Mouse (Mus musculus) liver, embryonic 14.5 days (tissue): ENCODE measurements around the gene Topbp1. TPM values are rescaled to one million over a fixed set of nuclear protein-coding genes. Genes with fewer than 3 reads are reported as not detected.

Source experiments
- ATAC-seq: fragments of 200-750 bp; cut with Nextera tagmentation; 2 replicates; pipeline ENCODE4 v1.8.0; 2017; ENCODE audit warnings: moderate number of reproducible peaks, mild to moderate bottlenecking, moderate library complexity; ENCODE audit not compliant: insufficient read depth
- DNase-seq, 3 experiments: peaks; one replicate each; pipeline ENCODE4 v3.0.0-alpha.2; 2012 to 2013; ENCODE audit warnings: low read depth in 3 of 3, low spot score in 3 of 3
- H3K27ac ChIP-seq: fragments of 300-500 bp; sonication (generic); 2 replicates; pipeline ENCODE4 v1.5.1; 2014; ENCODE audit warnings: moderate library complexity, mild to moderate bottlenecking, control low read depth, inconsistent platforms
- H3K27me3 ChIP-seq: fragments of 300-500 bp; sonication (generic); 2 replicates; pipeline ENCODE4 v1.6.1; 2014; ENCODE audit warnings: mild to moderate bottlenecking, low read length, moderate library complexity; ENCODE audit not compliant: control insufficient read depth, insufficient read depth
- H3K36me3 ChIP-seq: fragments of 300-500 bp; sonication (generic); replicated peaks from 2 replicates; pipeline ENCODE4 v1.6.1; 2014; ENCODE audit warnings: low read depth; ENCODE audit not compliant: control insufficient read depth, insufficient read depth
- H3K4me1 ChIP-seq, 2 experiments: fragments of 200-500 bp in 1 of 2; fragments of 300-500 bp in 1 of 2; sonication (generic) in 1 of 2; replicated peaks; 2 replicates each; pipeline ENCODE4 v1.6.1; 2012 to 2014; ENCODE audit warnings: antibody characterized with exemption in 1 of 2, inconsistent platforms in 1 of 2, low read length in 1 of 2; ENCODE audit not compliant: control insufficient read depth in 2 of 2, insufficient read depth in 2 of 2
- H3K4me2 ChIP-seq: fragments of 300-500 bp; sonication (generic); 2 replicates; pipeline ENCODE4 v1.6.1; 2014; ENCODE audit warnings: low read depth, mild to moderate bottlenecking, control low read depth, moderate library complexity
- H3K4me3 ChIP-seq, 2 experiments: fragments of 200-500 bp in 1 of 2; fragments of 300-500 bp in 1 of 2; sonication (generic) in 1 of 2; 2 replicates each; pipeline ENCODE4 v1.5.1; 2012 to 2014; ENCODE audit warnings: low read depth in 2 of 2, low read length in 2 of 2, mild to moderate bottlenecking in 2 of 2, control low read depth in 1 of 2, inconsistent platforms in 1 of 2, moderate library complexity in 1 of 2; ENCODE audit not compliant: insufficient read depth in 1 of 2
- H3K9ac ChIP-seq: fragments of 300-500 bp; sonication (generic); replicated peaks from 2 replicates; pipeline ENCODE4 v1.6.1; 2014; ENCODE audit warnings: mild to moderate bottlenecking, control low read depth, moderate library complexity
- H3K9me3 ChIP-seq: fragments of 300-500 bp; sonication (generic); 2 replicates; pipeline ENCODE4 v1.6.1; 2016; ENCODE audit warnings: low read length, mixed read lengths; ENCODE audit not compliant: control insufficient read depth
- CTCF ChIP-seq: IDR thresholded peaks from 2 replicates; pipeline ENCODE4 v1.5.1; 2016; ENCODE audit warnings: antibody characterized with exemption, low read depth, control low read depth
- EP300 ChIP-seq: IDR thresholded peaks from 2 replicates; pipeline ENCODE4 v1.6.1; 2016; ENCODE audit warnings: antibody characterized with exemption, low read depth
- WGBS: fragments of 180-500 bp; shearing (Covaris S2); extraction: QIAGEN DNeasy Blood & Tissue Kit; methylation state at CpG from one replicate; pipeline ENCODE4 v1.1.7; 2014; ENCODE audit not compliant: insufficient replicate concordance; 5-methylcytosine and 5-hydroxymethylcytosine counted together
- polyA plus RNA-seq, 2 experiments: library from polyadenylated mRNA; depleted of rRNA in 1 of 2; stranded (reverse) in 1 of 2; unstranded in 1 of 2; fragments of >200 nt; fragmentation: Nextera tagmentation in 1 of 2; extraction: Ambion mirVana in 1 of 2; gene quantifications; 2 replicates each; pipeline versions ENCODE4 v1.2.1 to v1.2.3; 2012 to 2014

Topbp1 gene
- polyA plus RNA-seq, 2 experiments: 36.4 to 43.3 TPM

GRCm38 (mm10) chr9:103309832-103310231, 4.8 kb downstream of the Topbp1 start:
- H3K4me1 ChIP-seq: peaks cover 8% of the 10 kb centered on the region in 2 experiments; a peak in 3 of 4 replicates
- DNase-seq (no peak), ATAC-seq (no peak)
- peaks cover 68% of the 10 kb centered on the region for H3K36me3 ChIP-seq
- no peaks in the 10 kb centered on the region for H3K9me3 ChIP-seq
- H3K4me2 ChIP-seq: no peak overlapping the region
- no peak overlapping the region for H3K4me3 ChIP-seq
- WGBS: 81% methylated on average over 6 of the region's 6 CpGs
- no peaks in the 10 kb centered on the region for H3K27me3 ChIP-seq
- no peak for TF ChIP-seq EP300
- TF ChIP-seq CTCF: no peak
- H3K27ac ChIP-seq: no peak overlapping the region
- H3K9ac ChIP-seq: no peak overlapping the region

DNA sequence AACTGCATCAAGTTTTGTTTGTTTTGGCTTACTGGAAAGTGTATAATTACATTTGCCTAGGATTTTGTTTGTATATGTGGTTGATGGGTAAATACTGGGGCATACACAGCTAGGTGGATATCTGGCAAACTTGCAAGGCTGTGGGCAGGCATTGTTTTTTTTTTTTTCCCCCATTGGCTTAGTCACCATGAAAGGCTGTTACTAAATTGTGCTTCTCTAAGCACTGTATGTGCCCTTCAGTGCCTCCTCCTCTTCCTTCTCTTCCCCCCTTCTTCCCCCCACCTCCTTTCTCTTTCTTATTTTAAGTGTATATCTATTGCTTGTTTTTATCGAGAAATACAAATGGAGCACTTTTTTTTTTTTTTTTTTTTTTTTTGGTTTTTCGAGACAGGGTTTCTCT, 19.7 kb downstream of the Topbp1 start:
- H3K9me3 ChIP-seq: no peaks in the 10 kb centered on the region
- H3K4me1 ChIP-seq: peaks cover 12 to 17% of the 10 kb centered on the region in 2 experiments
- no peak overlapping the region for H3K9ac ChIP-seq
- no peaks in the 10 kb centered on the region for H3K27me3 ChIP-seq
- TF ChIP-seq EP300 (no peak), CTCF (no peak)
- DNase-seq: no peak
- H3K4me2 ChIP-seq: no peak overlapping the region
- no peak overlapping the region for H3K4me3 ChIP-seq
- peaks cover 91% of the 10 kb centered on the region for H3K36me3 ChIP-seq
- WGBS: 81% methylated on average over 1 of the region's 2 CpGs
- no peak overlapping the region for H3K27ac ChIP-seq
- no peak for ATAC-seq

GRCm38 (mm10) chr9:103326449-103326848, 21.4 kb downstream of the Topbp1 start:
- 29% methylated on average over 9 of the region's 9 CpGs for WGBS

DNA sequence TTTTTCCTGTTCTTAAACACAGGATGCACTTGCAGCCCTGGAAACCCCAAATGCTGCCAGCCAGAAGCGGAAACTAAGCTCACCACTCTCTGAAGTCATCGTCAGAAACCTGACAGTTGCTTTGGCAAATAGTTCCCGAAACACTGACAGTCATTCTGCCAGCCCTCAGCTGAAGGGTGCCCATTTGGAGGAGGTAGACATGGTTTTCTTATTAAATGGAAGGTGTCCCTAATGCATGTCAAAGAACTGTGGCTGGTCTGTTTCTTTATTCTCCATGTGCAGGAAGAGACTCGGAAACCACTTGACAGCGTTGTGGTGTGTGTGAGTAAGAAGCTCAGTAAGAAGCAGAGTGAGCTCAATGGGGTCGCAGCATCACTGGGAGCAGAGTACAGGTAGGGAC, 27.6 kb downstream of the Topbp1 start:
- 67% methylated on average over 6 of the region's 6 CpGs for WGBS
- DNase-seq (no peak), ATAC-seq (no peak)
- Histone ChIP-seq H3K4me2 (no peak overlapping the region), H3K4me1 (no peaks in the 10 kb centered on the region), H3K4me3 (no peak overlapping the region), H3K27me3 (no peaks in the 10 kb centered on the region), H3K36me3 (peaks cover 91% of the 10 kb centered on the region), H3K9me3 (no peaks in the 10 kb centered on the region), H3K27ac (no peak overlapping the region), H3K9ac (no peak overlapping the region)
- TF ChIP-seq CTCF: no peak
- no peak for TF ChIP-seq EP300

More at GRCm38 (mm10) chr9:103326449-103326848, 21.4 kb downstream of the Topbp1 start:
- DNase-seq: peak; percentile 73 to 79 (median 77)
- Histone ChIP-seq H3K27ac (peak overlapping the region; percentile 80), H3K27me3 (no peaks in the 10 kb centered on the region), H3K4me3 (peak overlapping the region in 1 of 2 experiments; percentile 3; a peak in 1 of 4 replicates), H3K9ac (peak overlapping the region; percentile 37), H3K4me2 (peak overlapping the region; percentile 56), H3K9me3 (no peaks in the 10 kb centered on the region), H3K4me1 (peaks cover 12 to 17% of the 10 kb centered on the region in 2 experiments), H3K36me3 (peaks cover 90% of the 10 kb centered on the region)
- TF ChIP-seq EP300 (peak; percentile 85), CTCF (no peak)
- ATAC-seq: peak; percentile 97

DNA sequence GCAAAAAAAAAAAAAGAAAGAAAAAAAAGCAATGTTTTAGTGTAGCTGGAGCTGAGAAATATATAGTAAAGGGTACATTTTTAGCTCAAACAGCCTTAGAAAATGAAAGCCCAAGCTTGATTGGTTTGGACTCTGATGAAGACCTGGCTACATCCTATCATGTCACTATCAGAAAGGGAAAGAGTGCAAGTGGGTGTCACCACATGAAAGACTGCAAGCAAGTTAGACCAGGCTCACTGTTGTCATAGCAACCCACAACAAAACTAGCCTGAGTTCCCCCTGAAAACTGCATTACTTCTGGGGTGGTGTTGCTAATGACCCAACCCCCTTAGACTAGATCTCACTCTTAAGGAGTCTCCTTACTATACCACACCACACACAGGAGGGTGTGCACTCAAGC, 31.9 kb downstream of the Topbp1 start:
- ATAC-seq (no peak), DNase-seq (peak in 1 of 3 experiments; percentile 14)
- no peak overlapping the region for H3K9ac ChIP-seq
- peaks cover 89% of the 10 kb centered on the region for H3K36me3 ChIP-seq
- TF ChIP-seq CTCF: no peak
- no peak for TF ChIP-seq EP300
- H3K4me3 ChIP-seq: no peak overlapping the region
- H3K4me1 ChIP-seq: no peaks in the 10 kb centered on the region
- H3K27ac ChIP-seq: no peak overlapping the region
- no peak overlapping the region for H3K4me2 ChIP-seq
- no peaks in the 10 kb centered on the region for H3K27me3 ChIP-seq
- H3K9me3 ChIP-seq: no peaks in the 10 kb centered on the region
